Comparison of ENCODE assay signal across 8 mouse cellular contexts in the genomic region with DNA sequence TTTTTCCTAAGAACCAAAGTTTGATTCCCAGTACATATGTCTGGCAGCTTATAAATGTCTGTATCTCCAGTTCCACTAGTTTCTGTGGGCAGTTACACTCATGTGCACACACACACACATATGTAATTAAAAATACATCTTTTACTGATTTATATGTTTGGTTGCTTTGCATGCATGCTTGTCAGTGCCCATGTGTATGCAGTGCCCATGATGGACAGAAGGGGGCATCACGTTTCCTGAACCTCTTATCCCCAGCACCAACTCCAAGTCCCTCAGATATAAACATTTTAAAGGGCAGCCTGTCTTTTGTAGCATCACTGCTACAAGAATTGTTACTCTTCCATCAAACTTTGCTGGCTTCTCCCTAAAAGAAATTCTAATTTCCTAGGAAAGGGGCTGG. TPM values are rescaled to one million over a fixed set of nuclear protein-coding genes. Genes with fewer than 3 reads are reported as not detected.
A peak's percentile ranks its signal among the peaks of the same experiment; 100 is the strongest.
DNase-seq lines count a peak whose midpoint lies in the region; TF ChIP-seq lines count a peak whose summit lies in the region.

No protein-coding gene starts in this region.

- peak; percentile 65 for TF ChIP-seq CTCF in cerebellum, adult 2 months (IDR thresholded peaks at IDR 0.05; ENCODE audit: borderline replicate concordance, insufficient read depth, low read depth, low read length)

- no peak overlapping the region for H3K4me3 ChIP-seq in cerebellum, adult 2 months (replicated peaks; ENCODE audit: insufficient read depth, low read depth, low read length)

- intact Hi-C loops in left cerebral cortex, postnatal 14 days (cut with DNase I) = no loop called here
- intact Hi-C loops in left cerebral cortex, postnatal 10 days (cut with DNase I) = no loop called here

- DNase-seq in cerebellum, adult 2 months = no peak
- DNase-seq in cerebellum, adult 9-10 months = no peak
- DNase-seq in left cerebral cortex, postnatal 14 days (ENCODE audit: low spot score in 2 of 2) = peak; percentile 34 to 49
- DNase-seq in left cerebral cortex, postnatal 10 days (ENCODE audit: extremely low spot score in 1 of 2, low spot score in 2 of 2) = no peak
- DNase-seq in R1 (ENCODE audit: low read depth, low spot score) = peak; percentile 72
- DNase-seq in forelimb bud, embryonic 11.5 days (ENCODE audit: low read depth, low spot score) = peak; percentile 56
- peak; percentile 66 for DNase-seq in lung, postnatal 14 days
- DNase-seq in urinary bladder, adult 2 months (ENCODE audit: low spot score) = no peak

- no peaks in the 10 kb centered on the region for H3K4me1 ChIP-seq in cerebellum, adult 2 months (ENCODE audit: control insufficient read depth, insufficient read depth, low read length)

- no peak overlapping the region for H3K27ac ChIP-seq in cerebellum, adult 2 months (ENCODE audit: insufficient read depth, low read length)

- H3K27me3 ChIP-seq in cerebellum, adult 2 months (ENCODE audit: control insufficient read depth, insufficient read depth, low read length) = no peaks in the 10 kb centered on the region

- 13% methylated on average over 1 of the region's 1 CpGs for WGBS in cerebellum, adult 2 months

- TF ChIP-seq POLR2A in cerebellum, adult 2 months (IDR thresholded peaks at IDR 0.05; ENCODE audit: borderline replicate concordance, insufficient read depth, low read length) = no peak

RNA-seq across cellular contexts. Expression of a gene that starts 9.0 kb away (rescaled TPM):
- polyA plus RNA-seq in cerebellum, adult 2 months (2012; rRNA removed) = 29.7 and 33.1 TPM in 2 replicates
- 10 to 100 TPM; 17.5 to 18.8 TPM for total RNA-seq in left cerebral cortex, postnatal 14 days (2021)
- total RNA-seq in left cerebral cortex, postnatal 10 days (2021) = 10 to 100 TPM; 20.2 to 30.8 TPM
- polyA plus RNA-seq in urinary bladder, adult 2 months (2012; rRNA removed) = 19.1 and 21.4 TPM in 2 replicates

RNA-seq across cellular contexts. Expression of a gene that starts 10.1 kb away (rescaled TPM):
- 106 and 110 TPM in 2 replicates for polyA plus RNA-seq in cerebellum, adult 2 months (2012; rRNA removed)
- 10 to 100 TPM; 48.2 to 51.4 TPM for total RNA-seq in left cerebral cortex, postnatal 14 days (2021)
- 10 to 100 TPM; 48.0 to 53.3 TPM for total RNA-seq in left cerebral cortex, postnatal 10 days (2021)
- polyA plus RNA-seq in urinary bladder, adult 2 months (2012; rRNA removed) = 54.1 and 59.1 TPM in 2 replicates

RNA-seq across cellular contexts. Expression of a gene that starts 15.7 kb away (rescaled TPM):
- 318 and 360 TPM in 2 replicates for polyA plus RNA-seq in cerebellum, adult 2 months (2012; rRNA removed)
- total RNA-seq in left cerebral cortex, postnatal 14 days (2021) = 100 to 1,000 TPM; 313 to 315 TPM
- 100 to 1,000 TPM; 344 to 355 TPM for total RNA-seq in left cerebral cortex, postnatal 10 days (2021)
- 396 and 519 TPM in 2 replicates for polyA plus RNA-seq in urinary bladder, adult 2 months (2012; rRNA removed)

RNA-seq across cellular contexts. Expression of a gene that starts 25.4 kb away (rescaled TPM):
- polyA plus RNA-seq in cerebellum, adult 2 months (2012; rRNA removed) = 1.4 TPM in 2 replicates
- under 1 TPM; 0.26 to 0.53 TPM for total RNA-seq in left cerebral cortex, postnatal 14 days (2021)
- total RNA-seq in left cerebral cortex, postnatal 10 days (2021) = under 1 TPM; 0.26 to 0.39 TPM
- polyA plus RNA-seq in urinary bladder, adult 2 months (2012; rRNA removed) = 0.15 and 0.21 TPM in 2 replicates

RNA-seq across cellular contexts. Expression of a gene that starts 45.5 kb away (rescaled TPM):
- polyA plus RNA-seq in cerebellum, adult 2 months (2012; rRNA removed) = 0.62 and 0.86 TPM in 2 replicates
- 1 to 10 TPM; 1.8 to 2.3 TPM for total RNA-seq in left cerebral cortex, postnatal 14 days (2021)
- 1 to 10 TPM; 2.0 to 2.9 TPM for total RNA-seq in left cerebral cortex, postnatal 10 days (2021)
- polyA plus RNA-seq in urinary bladder, adult 2 months (2012; rRNA removed) = 1.7 and 1.9 TPM in 2 replicates

Comparison
In these comparisons a context has a peak if more than half of its experiments do, and no peak if none do; other contexts are left out.
1. DNase-seq: peak in left cerebral cortex, postnatal 14 days (2 of 2), R1 (single experiment), forelimb bud, embryonic 11.5 days (single experiment) and lung, postnatal 14 days (single experiment); none in cerebellum, adult 2 months (0 of 2), cerebellum, adult 9-10 months (single experiment), left cerebral cortex, postnatal 10 days (0 of 2) and urinary bladder, adult 2 months (single experiment).